Mouse (Mus musculus) mouse trophoblast stem cell (cell line): Measurements from ENCODE around the gene Tmem232.
"Not testable (repeated sequence)": the region's sequence is repeated elsewhere in the genome, so short reads cannot be mapped to it uniquely, and the experiment has no call there.

Experiments used
- in situ Hi-C, 2 experiments: fragments of 300-500 bp; cut with MseI, MboI; formaldehyde crosslinking; loops; 2 replicates in 1 of 2; 3 replicates in 1 of 2; pipeline ENCODE4 v1.15.1; 2025

Tmem232 gene

DNA sequence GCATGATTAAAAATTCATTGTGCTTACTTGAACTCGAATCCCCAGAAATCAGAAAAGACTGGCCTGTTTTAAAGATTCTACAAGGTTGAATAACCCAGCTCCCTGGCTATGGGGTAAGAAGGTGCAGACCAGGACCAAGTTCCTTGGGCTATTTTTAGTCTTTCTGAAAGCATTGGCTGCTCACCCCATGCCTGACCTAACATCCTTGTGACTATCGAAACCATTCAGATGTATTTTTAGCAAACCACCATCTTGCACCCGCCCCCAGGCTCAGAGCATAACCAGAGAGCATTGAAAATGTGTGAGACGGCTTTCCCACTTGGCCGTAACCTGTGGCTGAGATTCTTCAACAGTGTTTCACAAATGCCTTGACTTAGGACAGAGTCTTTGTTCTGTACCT is 13.1 kb downstream of the Tmem232 start:
- in situ Hi-C loops, result no loop called here

DNA sequence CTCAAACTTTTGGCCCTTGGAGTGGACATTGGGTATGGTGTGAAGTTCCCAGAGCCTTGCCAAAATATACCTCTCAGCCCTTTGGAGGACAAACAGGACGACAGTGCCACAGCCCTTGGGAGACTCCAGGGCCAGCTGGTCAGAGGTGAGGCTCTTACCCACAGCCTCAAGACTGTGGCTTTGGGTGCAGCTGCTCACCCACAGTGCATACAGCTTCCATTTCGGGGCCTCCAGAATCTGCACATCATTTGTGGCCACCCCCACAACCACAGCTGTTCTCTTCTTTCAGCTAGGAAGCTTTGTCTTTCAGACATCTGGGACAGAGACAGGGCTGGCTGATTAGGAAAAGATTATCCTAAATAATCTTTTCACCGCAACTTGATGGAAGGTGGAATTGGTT is 27.1 kb downstream of the Tmem232 start:
- in situ Hi-C loops, result no loop called here

GRCm38 (mm10) chr17:65484654-65485053 is 55.9 kb downstream of the Tmem232 start:
- in situ Hi-C loops, result no loop called here

DNA sequence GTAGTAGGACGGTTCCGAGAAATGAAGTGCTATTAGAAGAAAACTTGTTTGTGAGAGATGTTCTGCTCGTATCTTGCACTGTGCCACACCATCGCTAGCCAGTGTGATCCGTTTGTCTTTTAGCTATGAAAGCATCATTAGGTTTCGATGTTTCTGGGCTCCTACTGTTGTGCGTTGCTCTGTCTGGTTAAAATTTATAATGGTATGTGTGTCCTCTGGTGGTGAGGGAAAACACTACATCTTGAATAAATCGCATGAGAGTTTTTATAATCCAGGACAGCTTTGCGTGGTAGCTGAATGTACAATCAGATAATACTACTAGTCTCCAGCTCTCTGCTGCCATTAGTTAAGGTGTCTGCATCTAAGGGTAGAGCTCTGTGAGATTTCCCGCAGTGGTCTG is 63.8 kb downstream of the Tmem232 start:
- in situ Hi-C loops, result no loop called here

- in situ Hi-C loops, result no loop called here
These were observed 89.8 kb downstream of the Tmem232 start for GRCm38 (mm10) chr17:65450818-65451217.

DNA sequence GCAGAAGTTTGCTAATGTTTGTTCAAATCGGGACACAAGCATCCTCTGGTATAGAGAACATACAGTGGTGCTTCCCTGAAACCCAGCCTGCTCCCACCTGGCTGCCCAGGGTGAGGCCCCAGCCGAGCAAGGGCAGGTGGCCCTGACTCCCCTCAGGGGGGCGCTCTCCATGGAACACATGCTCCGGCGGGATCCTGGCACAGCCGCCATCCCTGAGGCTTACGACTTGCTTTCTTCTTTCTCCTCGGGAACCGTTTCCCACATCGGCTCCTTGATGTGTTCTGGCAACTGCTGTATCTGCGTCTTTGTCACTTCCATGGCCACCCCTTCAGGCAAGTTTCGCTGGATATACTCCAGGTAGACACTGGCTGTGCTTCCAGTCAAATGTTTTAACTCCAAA is 102.7 kb downstream of the Tmem232 start:
- in situ Hi-C loops, result not testable (repeated sequence)

- in situ Hi-C loops, result no loop called here
These were observed 121.5 kb downstream of the Tmem232 start for GRCm38 (mm10) chr17:65419124-65419523.

- in situ Hi-C loops, result no loop called here
These were observed 135.3 kb downstream of the Tmem232 start for GRCm38 (mm10) chr17:65405309-65405708.

DNA sequence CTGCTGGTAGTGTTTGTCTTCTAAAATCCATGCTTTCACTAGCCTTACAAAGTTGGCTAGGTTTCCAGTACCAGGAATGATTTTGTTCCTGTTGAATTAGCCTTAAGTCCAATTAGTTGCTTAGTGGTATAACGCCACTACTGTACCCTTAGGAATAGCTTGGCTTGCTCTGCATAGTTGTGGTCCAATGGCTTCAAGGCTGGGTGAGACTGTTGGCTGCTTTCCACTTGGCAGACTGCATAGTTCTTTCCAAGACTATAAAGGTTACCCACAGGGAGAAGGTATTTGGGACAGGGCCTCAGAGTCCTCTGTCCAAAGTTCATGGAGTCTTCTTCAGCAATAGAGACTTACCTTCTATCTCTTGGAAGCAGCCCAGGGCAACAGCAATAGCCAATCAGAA is 139.7 kb downstream of the Tmem232 start:
- in situ Hi-C loops, result no loop called here

DNA sequence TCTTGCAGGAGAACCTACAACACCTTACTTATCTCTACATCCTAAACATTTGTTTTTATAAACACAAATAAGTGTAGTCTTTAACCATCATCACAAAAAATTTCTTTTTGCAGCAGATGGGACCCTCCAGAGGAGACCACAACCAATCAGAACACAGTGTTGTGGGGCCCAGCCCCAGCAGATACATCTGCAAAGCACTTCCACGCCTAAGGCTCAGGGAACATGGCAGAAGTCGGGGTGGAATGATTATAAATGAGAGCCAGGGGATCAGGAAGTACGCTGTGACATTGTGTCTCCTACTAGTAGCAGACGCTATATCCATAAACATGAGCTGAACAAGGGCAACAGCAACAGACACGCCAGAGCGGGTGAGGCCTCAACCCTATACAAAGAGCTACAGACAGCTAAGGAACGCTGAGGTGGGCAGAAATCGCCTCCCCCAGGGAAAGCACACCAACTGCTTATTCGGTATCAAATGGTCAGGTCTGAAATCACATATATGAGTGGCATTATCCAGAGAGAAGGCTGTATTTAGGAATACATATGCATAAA is 156.1 kb downstream of the Tmem232 start:
- in situ Hi-C loops, result no loop called here

GRCm38 (mm10) chr17:65370034-65370780 is 170.4 kb downstream of the Tmem232 start:
- in situ Hi-C loops, result no loop called here

DNA sequence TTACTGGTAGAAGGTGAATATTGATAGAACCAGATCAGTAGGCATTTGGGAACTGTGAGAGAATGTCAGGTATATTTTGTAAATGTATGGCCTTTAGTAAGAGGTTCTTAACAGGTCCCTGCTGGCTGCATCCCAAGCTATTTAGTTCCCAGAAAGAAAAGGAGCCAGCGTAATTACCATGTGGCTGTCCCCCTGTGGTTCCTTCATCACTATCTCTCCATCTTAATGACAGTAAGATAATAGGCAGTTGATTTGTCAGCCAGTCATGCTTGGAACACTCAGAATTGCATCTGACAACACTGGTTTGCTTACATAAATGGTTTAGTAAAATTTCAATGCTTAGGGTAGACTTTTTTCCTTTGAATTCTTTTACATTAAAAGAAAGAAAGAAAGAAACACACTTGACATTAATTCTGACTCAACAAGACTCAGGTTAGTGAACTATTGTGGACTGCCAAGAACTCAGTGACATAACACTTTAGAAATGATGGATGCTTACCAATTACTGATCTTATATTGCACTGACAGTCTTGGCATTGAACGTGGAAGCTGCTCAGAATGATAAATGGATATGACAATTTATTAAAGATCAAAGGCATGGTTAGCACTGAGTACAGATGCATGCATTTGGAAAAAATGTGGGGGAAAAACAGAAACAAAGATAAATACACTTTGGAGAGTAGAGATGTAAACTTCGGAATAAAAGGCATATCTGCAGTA is 174.9 kb downstream of the Tmem232 start:
- in situ Hi-C loops, result no loop called here

GRCm38 (mm10) chr17:65351836-65352235 is 188.7 kb downstream of the Tmem232 start:
- in situ Hi-C loops, result no loop called here

DNA sequence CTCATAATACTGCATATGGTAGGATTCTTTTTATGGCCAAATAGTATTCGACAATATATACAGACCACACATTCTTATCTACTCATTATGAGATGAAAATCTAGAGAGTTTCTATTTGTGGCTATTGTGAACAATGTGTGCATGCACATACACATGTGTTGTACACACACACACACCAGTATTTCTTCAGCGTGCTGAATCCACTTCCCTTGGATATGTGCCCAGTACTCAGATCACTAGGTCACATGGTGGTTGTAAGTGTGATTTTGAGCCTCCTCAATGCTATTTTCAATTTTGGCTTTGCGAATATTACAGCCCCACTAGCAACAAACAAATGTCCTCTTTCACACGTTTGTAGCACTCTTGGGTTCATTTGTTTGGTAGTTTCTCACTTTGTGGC is 200.6 kb downstream of the Tmem232 start:
- in situ Hi-C loops, result no loop called here

GRCm38 (mm10) chr17:65330759-65331158 is 209.8 kb downstream of the Tmem232 start:
- in situ Hi-C loops, result no loop called here

DNA sequence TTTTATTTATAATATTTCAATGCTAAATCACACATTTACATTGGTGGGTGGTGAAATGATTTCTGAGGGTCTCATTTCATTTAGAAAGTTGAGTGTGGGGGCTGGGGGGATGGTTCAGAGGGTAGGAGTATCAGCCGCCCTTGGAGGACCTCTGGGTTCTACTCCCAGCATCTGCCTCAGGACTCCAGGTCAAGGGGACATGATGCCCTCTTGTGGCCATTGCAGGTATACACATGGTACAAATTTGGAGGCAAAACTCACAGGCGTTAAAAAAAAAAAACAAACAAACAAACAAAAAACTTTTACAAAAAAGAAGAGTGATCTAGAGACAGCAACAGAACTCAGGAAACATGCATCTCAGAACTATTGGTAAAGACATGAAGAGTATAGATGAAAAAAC is 215.3 kb downstream of the Tmem232 start:
- in situ Hi-C loops, result loop anchor here in 1 of 2 experiments (10.0 kb wide), 1 partner anchor 250 kb away; no protein-coding TSS in a partner anchor

DNA sequence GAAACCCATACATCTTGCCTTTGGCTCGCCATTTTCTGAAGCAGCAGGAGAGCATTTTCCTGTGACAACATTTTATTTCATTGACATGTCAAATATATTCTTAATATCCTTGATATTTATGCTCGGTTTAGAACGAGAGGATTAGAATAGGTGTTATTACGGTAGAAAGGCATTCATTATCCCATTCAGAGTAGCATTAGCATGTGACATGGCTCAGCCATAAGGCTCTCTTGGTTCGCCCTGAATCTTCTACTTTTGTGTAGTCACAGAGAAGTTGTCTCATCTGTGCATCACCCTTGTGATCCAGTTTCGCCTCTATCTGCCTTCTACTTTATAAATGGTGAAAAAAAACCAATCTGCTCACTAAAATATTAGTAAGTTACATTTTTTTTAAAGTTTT is 220.0 kb downstream of the Tmem232 start:
- in situ Hi-C loops, result loop anchor here in 1 of 2 experiments (10.0 kb wide), 1 partner anchor 246 kb away; no protein-coding TSS in a partner anchor

- in situ Hi-C loops, result no loop called here
These were observed 240.6 kb downstream of the Tmem232 start for GRCm38 (mm10) chr17:65299946-65300345.

GRCm38 (mm10) chr17:65297831-65298230 is 242.8 kb downstream of the Tmem232 start:
- in situ Hi-C loops, result no loop called here

DNA sequence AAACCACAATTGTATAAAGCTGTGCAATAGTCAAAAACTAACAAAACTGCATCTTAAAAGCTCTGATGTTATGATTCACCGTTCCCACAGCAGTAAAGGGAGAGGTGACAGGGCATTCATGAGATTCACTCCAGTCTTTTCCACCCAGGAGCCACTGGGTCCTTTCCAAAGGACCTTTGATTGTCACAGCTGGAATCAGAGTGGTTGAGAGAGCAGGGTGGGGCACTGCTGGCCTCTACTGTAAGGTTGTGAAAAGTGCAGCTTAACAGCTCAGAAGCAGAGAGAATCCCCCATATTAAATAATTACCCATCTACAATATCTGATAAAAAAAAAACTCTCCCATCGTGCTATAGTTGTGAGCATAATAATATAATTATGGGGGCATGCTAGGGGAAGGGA is 288.4 kb downstream of the Tmem232 start:
- in situ Hi-C loops, result no loop called here

- in situ Hi-C loops, result no loop called here
These were observed 290.3 kb downstream of the Tmem232 start for GRCm38 (mm10) chr17:65250261-65250660.

DNA sequence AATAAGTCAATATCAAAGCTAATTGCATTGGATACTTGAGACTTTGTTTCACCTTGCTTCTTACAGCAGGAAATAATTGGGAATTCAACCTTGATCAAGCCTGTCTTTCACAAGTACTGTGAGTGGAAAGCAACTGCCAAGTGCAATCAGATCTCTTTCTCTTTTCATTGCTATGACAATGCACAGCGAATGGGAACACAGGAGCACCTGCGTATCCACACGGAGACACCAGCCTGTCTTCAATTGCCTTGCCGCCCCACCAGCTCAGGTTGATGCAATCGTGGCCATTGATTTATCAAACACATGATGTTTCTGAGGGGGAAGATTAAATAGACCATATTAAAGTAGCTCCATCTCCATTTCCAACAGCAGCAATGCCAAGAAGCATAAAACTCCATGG is 296.9 kb downstream of the Tmem232 start:
- in situ Hi-C loops, result loop anchor here in 1 of 2 experiments (10.0 kb wide), 1 partner anchor 329 kb away; no protein-coding TSS in a partner anchor
